Mouse (Mus musculus) c-Kit-negative CD71-positive TER-119-positive erythroid progenitor cells, embryonic 14.5 days (primary cell): ENCODE data around the gene Naa10.

Experiments
- DNase-seq: peaks from one replicate; pipeline ENCODE4 v3.0.0-alpha.2; 2013; ENCODE audit warnings: low read depth, low spot score

Naa10 gene

GRCm38 (mm10) chrX:73914827-73915703 lies 6.7 kb downstream of the Naa10 start:
- peak; percentile 80 for DNase-seq

DNA sequence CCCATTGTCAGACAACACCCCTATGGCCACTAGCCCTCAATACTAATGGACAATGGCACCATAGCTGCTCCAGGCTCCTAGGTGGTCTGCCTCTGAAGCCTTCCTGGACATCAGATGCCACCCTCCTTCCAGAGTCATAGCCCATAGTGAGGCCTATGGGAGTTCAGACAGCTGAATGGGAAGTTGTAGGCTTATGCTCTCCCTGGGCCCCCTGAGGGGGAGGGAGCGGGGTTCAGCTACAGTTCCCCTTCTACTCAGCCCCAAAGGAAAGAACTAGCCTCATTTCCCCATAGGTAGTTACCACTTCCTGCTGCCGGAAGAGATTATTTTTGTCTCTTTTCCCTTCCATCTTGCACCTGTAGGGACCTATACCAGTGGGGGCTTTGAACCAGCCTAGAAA lies 10.2 kb downstream of the Naa10 start:
- no peak for DNase-seq

DNA sequence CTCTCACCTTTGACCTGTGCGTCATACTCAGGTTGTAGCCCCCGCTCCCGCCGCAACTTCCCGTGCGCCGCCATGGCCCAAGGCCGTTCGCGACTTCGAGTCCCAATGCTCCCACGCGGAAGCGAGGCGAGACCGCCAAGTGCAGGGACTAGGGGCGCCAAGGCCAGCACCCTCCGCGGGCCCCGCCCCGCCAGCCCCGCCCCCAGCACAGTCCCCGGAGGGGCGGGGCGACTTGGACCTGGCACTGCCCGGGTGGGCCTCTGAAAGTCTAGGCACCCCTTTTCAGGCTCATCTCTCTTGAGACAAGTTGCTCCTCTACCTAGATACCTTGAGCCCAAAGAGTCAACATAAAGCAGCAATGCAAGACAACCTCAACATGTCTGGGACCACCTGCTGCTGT lies 10.6 kb downstream of the Naa10 start:
- DNase-seq = no peak

DNA sequence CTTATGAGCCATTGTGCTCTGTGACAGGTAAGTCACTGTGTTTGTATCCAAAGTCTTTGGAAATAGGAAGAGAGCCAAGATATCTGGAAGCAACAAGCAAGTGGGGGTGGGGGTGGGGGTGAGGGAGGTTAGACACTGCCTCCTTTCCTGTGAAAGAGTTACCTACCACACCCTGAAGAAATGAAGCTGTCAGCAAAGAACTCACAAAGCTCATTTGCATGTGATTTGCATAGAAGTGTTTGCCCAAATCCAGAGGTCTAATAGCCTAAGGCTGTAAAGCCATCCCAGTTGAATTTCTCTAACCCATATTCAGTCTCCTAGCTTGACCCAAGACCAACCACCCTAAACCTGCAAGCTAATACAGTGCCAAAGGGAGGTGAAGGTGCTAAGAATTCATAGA lies 11.3 kb downstream of the Naa10 start:
- DNase-seq = no peak

GRCm38 (mm10) chrX:73910049-73910448 lies 11.7 kb downstream of the Naa10 start:
- DNase-seq = no peak

- no peak for DNase-seq
Measured at GRCm38 (mm10) chrX:73897959-73898358, 23.8 kb downstream of the Naa10 start.

DNA sequence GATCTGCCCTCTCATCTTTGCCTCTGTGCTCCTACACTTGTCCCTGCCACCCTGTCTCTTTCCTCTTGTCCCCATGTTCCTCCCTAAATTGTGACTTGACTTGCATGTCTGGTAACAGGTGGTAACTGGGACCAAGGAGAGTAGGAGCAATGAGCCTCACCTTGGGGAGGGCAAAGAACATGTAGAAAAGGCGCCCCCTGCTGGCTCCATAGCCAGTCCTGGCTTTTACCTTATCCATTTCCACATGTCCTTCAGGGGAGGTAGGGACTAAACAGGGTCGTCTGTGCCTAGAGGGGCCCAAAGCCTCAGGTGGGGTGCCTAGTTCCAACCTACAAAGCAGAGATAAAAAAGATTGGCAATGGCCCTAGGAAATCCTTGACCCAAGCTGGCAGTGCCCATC lies 26.0 kb downstream of the Naa10 start, which contains the start of gene L1cam:
Gene L1cam (minus strand): TSS at position 387 of the 400 bp plus-strand sequence.
- peak; percentile 21 for DNase-seq

GRCm38 (mm10) chrX:73892833-73893232 lies 28.9 kb downstream of the Naa10 start:
- DNase-seq = no peak

DNA sequence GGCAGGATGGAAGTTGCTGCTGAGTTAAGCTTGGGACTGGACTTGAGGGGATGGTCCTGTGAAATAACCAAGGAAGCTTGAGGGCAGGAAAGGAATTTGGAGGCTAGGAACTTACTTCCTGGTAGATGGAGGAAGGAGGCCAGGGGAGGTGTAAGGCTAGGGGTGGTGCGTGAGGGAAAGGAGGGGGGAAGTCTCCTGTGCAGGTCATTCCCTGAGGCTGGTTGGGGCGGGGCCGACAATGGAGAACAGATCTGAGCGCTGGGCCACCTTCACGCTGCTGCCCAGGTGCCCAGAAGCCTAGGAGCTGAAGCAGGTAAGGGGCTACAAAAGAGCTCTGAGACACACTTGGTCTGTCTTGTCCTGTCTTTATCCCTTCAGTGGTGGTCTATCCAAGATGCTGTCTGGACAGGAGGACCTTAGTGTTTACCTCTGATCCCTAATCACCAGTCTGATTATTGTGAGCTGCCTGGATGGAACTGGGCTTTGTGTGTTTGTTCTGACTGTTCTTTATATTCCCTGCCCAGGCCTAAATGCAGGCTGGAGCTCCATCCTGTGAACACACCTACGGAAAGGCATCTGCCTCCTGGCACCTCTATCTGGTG lies 30.1 kb downstream of the Naa10 start, which contains the start of gene Avpr2:
Gene Avpr2 (plus strand): TSS at position 552 of the 602 bp plus-strand sequence.
- no peak for DNase-seq

- no peak for DNase-seq
Measured at GRCm38 (mm10) chrX:73881463-73881862, 40.3 kb downstream of the Naa10 start.

DNA sequence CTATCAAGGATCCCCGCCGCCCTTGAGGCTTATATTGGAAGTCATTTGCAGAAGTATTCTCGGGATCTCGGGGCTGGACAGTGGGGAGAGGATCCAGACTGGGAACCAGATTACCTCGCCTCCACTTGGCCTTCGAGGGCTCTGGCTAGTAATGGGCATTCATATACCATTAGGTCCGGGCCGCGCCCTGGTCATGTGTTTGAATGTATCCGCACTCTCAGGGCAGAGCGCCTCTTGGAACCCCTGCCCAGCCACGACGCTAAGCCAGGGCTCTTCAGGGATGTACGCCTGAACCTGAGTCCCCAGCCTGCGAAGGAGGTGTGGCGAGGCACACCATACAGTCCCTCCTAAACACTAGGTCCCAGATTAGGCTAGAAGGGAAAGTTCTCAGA lies 40.7 kb downstream of the Naa10 start:
- no peak for DNase-seq

- no peak for DNase-seq
Measured at GRCm38 (mm10) chrX:73880194-73881035, 41.3 kb downstream of the Naa10 start.

GRCm38 (mm10) chrX:73877014-73877413 lies 44.7 kb downstream of the Naa10 start:
- no peak for DNase-seq

GRCm38 (mm10) chrX:73875881-73876280 lies 45.9 kb downstream of the Naa10 start:
- no peak for DNase-seq

GRCm38 (mm10) chrX:73871956-73872355 lies 49.8 kb downstream of the Naa10 start:
- no peak for DNase-seq

DNA sequence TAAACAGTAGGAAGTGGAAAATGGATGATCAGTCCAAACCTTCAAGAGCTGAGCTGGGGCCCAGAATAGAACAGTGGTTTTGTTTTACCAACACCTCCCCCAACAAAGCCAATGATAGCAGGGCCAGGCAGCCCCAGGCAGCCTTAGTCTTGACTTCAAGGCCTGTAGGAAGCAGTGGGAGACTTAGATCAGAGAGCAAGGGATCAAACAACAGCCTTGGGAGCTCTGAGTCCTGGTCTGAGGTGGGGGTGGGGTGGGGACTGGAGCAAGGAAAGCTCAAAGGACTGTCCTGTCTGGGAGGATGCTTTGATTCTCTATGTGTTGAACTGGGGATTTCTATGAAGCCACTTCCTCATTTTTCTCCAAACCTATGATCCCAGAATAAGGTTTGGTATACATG lies 50.3 kb downstream of the Naa10 start:
- no peak for DNase-seq

DNA sequence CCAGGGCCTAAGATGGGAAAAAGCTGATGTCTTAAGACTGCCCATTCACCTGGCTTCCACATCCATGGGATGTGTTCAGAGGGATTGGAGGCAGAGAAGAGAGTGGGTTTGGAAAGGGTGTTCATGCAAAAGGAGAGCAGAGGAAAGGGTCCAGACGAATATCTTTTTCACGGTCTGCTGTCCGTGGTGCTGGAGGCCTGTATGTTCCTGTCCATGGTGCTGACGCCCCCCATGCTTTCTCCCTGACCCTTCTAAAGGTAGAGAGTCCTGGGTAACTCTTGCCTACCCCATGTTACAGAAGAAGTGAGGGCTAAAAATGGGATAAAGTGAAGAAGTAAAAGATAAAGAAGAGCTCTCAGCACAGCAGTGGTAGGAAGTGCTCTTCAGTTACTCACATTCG lies 52.4 kb downstream of the Naa10 start:
- no peak for DNase-seq

- peak; percentile 32 for DNase-seq
Measured at GRCm38 (mm10) chrX:73867852-73868251, 53.9 kb downstream of the Naa10 start.

- no peak for DNase-seq
Measured at GRCm38 (mm10) chrX:73867256-73867655, 54.5 kb downstream of the Naa10 start.
